Mouse (Mus musculus) cerebellum, postnatal 10 days (tissue): Measurements from ENCODE around the gene Inpp4a.

Source experiments
- DNase-seq, 2 experiments: peaks; one replicate each; pipeline ENCODE4 v3.0.0; 2021; ENCODE audit warnings: mixed read lengths in 2 of 2

Gene Inpp4a

DNA sequence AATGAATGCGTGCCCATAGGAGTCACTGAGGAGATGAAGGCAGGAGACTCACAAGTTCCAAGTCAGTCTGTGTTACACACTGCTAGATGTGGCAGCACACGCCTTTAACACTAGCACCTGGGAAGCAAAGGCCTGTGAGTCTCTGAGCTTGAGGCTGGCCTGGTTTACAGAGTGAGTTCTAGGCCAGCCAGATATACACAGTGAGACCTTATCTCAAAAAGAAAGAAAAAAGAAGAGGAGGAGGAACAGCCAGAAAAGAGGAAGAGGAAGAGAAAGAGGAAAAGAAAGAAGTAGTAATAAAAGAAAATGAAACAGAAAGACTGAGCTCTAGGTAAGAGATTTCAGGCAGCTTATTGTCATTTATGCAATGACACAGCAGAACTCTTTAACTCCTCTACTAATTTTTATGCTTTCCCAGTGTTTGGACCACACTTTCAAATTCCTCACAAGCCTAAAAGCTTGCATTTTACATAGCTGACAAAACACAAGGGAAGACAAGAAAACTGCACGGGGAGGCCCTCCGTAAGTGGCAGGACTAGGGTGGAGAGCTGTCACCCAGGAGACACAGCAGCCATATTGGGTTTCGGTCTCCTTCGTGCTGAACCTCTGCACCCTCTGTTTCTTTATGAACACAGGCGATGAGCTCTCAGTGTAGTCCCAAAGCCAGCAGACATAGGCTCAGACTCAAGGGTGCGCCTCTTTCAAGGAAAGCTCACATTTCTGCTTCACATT is 127.6 kb downstream of the Inpp4a start:
- no peak for DNase-seq

DNA sequence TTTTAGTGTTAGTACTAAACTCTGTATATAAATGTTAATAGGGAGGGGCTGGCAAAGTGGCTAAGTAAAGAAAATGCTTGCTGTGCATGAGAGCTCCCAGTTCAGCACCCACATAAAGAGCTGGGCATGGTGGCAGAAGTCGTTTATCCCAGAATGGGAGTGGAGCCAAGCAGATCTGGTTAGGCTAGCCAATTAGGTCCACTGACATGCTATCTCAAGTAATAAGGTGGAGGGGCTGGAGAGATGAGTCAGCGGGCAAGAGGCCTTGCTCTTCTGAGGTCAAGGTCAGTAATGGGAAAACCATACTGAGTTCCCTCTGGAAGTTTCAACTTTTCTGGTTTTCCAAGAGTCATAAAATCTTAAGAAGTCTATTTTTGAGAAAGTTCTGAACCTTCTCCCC is 129.2 kb downstream of the Inpp4a start:
- DNase-seq = peak; percentile 34 to 41

DNA sequence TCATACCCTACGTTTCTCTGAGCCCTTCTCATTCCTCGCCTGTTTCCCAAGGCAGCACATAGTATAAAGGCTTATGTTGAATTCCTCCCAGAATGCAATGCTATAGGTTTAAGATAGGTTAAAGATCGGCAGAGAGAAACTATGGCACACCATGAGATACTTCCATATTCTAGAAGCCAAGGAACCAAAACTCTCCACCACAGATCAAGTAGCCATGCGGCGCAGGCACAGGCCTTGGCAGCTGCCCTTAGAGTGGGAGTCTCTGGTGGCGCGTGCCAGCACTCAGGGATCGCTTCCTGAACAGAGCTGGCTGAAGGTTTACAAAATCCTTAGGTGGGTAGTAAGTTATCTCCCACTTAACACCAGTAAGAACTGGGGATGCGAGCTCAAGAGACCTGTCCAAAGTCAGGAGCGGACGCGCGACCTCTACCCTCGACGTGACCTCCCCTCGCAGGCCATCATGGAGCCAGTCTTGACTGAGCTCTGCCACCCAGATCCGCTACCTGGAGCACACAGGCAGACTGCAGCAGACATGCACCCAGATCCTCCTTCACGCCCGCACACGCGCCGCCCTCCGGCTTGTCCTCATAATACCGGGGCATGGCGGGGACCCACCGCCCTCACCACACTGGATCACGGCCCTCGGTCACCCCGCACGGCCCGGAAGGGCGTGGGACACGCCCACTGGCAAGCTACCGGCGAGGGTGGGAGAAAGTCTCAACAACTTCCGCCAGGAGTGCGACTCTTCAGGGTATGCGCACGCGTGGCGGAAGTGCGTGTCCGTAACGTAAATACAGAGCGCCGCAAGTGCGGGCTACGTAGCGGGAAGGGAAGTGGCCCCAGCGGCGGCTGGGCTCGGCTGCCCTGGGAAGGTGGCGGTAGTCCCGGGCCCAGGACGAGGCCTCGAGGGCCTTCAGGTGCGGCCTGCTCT is 130.0 kb downstream of the Inpp4a start, which contains the start of the genes Coa5 and Unc50:
Gene Coa5 (minus strand): TSS at position 738 of the 931 bp plus-strand sequence.
Gene Unc50 (plus strand): TSS at position 774 of the 931 bp plus-strand sequence.
- DNase-seq = peak; percentile 95 to 97

DNA sequence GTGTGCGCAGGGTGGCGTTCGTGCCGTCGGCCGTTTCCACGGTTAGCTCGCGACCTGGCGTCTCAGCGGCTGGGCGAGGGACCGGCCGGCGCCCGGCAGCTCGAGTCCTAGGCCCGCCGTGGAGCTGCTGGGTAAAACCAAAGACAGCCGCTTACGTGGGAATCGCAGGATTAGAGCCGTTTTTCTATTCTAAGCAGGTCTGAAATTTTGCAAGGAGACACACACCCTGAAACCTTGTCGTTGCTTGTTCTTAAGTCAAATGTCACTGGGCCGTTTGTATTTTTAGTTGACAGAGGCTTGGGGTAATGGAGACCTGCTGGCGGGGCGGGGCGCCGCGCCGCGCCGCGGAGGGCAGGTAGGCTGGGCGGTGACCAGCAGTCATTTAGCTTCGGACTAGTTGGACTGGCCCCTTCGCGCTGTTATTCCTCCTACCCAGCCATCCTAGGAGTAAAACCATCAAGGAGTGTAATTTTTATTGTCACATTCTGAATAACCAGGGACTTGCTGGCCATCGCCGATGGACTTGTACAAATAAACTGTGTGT is 130.7 kb downstream of the Inpp4a start:
- no peak for DNase-seq

DNA sequence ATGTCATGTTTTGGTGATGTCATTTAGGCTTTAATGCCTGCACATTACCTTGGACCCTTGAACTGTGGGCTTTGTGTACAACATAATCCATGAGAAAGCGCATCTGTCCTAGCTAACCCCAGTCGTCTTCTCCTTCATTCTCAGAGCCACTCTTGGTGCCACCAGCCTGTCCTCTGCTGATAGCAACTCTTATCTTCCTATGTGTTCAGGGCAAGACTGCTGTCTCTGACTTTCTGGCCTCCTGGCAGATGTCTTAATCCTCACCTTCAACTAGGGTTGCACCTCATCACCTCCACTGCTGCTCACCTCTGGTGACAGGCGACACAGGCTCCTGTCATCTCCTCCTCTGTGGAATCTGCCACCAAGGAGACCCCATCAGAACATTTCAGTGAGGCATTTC is 136.8 kb downstream of the Inpp4a start:
- no peak for DNase-seq

DNA sequence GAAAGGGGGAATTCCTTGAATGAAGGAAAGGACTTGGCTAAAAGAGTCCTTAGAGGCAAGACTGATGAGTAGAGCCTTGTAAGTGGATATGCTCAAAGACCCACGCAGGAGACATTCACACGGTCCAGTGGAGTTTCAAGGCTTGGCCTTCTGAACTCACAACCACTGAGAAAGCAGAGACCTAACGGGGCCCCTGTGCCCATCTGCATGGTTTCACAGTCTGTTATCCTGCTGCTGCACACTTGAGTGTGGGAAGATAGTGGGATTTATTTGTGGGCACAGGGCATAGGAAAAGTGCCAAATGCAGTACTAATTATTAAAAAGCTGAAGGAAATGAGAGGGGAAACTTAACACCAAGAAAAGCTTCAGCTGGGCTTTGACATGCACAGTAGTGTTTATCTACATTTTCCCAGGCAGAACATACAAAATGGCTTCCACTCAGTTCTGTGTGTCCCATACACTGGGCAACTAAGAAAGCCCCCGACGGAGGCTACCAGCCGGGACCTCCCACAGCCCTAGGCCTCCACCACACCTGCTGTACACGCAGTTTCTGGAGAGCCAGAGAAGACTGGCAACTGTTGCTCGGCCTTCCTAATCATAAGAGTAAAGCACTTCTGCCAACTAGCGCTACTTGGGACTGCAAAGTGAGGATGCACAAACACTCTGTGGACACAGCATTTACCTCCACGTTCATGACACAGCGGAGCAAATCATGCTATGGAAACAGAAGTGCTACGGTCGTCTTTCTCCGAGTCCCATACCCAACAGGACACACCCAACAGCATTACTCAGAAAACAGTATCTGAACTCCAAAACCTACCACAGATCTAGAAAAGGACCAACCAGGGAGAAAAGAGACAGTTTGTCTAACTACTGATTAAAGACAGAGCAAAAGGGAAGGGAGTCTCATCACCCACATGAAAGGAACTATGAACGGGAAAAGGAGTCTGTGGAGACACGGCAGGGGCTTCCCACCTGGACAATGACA is 143.5 kb downstream of the Inpp4a start:
- DNase-seq = no peak

DNA sequence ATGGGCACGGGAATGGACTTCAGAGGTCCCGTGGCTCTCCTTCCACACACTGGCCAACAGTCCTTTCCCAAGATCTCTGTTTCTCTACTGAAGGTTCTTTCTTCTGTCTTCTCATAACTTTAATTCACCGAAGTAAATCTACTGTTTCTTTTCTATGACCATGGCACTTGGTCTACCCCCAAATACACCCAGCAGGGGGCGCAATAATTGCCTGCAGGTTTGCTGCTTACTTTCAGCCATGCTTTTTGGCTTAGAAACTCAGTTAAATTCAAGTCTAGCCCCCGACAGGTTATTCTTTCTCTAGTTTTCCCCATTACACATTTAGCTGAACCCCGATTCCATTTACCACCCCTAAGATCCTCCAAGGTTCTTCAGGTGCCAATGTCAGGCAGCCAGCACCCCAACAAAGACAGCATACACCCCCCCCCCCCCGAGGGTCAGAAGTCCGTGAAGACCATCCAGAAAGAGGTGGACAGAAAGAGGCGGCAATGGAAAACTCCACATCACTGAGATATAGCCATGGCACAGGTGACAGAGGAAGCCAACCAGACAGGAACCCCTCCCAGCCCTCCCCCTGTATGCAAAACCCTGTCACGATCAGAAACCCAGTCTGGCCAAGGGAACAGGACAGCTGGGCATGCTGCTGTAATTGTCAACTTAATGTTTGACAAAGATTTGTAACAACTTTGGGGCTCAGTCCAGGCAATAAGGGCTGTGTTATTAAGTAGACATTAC is 148.9 kb downstream of the Inpp4a start:
- peak; percentile 80 to 85 for DNase-seq

DNA sequence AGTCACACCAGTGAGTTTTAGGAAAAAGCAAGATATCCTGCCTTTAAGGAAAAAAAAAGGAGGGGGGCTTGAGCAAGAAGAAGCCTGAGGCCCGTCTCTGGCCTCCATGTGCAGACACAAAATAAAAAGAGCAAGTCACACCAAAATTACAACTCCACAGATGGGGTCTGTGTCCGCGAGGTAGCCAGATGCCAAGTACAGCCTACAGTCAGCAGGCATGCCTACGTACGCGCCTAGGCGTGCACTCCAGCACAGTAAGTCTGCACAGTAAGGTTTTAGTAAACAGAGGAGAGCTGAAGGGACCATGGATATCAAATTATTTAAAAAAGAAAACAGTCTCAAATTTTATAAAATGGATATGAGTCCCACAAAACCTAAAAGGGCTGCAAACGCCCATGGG is 151.6 kb downstream of the Inpp4a start:
- DNase-seq = no peak

DNA sequence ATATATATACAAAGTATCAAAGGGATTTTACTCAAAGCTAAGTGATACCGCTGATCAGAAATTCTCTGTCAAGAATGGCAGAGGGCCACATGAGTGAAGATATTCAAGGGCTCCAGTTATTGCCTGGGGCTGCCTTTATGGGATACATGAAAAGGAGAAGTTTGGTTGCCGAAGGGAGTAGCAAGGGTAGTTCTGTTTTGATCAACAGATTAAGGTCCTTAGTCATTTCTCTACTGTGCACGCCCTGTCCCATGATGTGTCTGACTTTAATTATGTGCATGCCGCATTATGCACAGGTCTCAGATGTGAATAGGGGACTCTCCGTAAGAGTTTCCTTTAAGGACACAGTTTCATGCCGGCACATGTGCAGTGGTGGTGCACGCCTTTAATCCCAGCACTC is 157.9 kb downstream of the Inpp4a start:
- DNase-seq = no peak
